Mouse (Mus musculus) ES-CJ7 (cell line): Measurements from ENCODE around the gene Ppp6r2.

Experiments
- DNase-seq: peaks from one replicate; pipeline ENCODE4 v3.0.0; 2011; ENCODE audit warnings: low read depth, low spot score

The Ppp6r2 gene

DNA sequence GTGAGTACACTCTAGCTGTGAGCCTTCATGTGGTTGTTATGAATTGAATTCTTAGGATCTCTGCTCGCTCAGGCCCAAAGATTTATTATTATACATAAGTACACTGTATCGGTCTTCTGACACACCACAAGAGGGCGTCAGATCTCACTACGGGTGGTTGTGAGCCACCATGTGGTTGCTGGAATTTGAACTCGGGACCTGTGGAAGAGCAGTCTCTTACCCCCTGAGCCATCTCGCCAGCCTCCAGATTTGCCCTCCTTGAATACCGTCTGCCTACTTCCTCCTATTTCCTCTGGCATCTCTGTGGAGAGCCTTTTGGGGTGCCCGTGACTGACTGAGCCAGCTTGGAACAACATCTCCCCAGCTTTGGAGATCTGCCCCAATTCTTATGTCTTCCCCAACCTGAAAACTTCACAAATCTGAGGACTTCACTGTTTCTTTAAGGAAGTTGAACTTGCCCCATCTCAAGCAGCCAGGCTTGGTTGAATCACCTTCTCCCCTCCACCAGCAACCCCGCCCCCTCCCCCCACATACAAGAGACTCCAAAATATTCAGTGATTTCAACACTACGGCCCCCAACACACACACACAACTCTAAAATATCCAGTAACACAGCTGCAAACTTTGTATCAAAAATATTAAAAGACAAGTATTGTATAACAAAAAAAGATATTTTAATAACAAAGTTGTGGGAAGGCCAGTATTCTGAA is 29.6 kb upstream of the Ppp6r2 start:
- no peak for DNase-seq

GRCm38 (mm10) chr15:89182328-89182741 is 29.0 kb upstream of the Ppp6r2 start:
- DNase-seq: peak; percentile 80

DNA sequence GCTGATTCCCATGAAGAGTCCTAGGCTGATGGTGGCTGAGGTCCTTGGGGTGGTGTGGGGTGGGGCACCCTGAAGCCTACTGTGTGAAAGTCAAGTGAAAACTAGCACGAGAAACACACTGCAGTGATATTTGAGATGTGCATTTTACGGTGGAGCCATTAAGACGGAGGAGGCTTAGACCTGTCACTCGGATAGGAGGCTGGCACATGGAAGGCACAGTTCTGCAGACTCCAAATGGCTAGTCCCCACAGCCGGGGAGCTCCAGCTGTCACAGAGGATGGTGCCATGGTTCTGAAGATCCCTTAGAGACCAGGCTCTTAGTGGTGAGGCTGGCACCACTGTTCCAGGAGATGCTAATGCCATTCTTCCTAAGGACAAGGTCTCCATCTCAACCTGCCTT is 28.5 kb upstream of the Ppp6r2 start:
- DNase-seq: no peak

GRCm38 (mm10) chr15:89184141-89184936 is 27.0 kb upstream of the Ppp6r2 start:
- DNase-seq: no peak

DNA sequence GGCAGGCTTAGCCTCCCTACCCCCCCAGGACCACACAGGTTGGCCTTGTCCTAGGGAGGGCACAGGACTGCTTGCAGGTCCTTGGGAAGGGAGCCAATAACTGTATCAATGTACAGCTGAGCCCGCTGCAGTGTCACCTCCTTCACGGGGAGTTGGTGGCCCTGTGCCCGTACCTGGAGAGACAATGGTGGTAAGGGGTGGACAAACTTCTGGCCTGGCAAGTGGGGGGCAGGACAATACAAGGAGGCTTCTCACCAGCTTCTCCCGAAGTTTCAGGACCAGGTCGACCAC is 26.5 kb upstream of the Ppp6r2 start:
- DNase-seq: no peak

DNA sequence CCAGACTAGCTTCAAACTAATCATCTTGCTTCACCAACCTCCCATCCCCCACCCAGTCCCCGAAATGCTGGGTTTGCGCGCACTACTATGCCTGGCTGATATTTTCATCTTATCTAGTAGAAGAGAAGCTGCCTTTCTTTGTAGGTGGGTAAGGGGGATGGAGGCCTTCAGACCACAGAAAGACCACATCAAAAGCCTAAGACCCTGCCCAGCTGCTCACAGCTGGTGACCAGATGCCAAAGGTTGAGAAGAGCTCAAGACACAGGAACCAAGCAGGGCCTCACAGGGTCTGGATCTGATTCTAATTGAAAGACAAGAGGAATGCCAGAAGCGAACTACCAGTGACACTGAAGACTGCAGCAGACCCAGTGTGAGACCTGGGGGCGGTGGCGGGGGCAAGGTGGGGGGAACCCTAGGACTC is 16.1 kb upstream of the Ppp6r2 start:
- no peak for DNase-seq

DNA sequence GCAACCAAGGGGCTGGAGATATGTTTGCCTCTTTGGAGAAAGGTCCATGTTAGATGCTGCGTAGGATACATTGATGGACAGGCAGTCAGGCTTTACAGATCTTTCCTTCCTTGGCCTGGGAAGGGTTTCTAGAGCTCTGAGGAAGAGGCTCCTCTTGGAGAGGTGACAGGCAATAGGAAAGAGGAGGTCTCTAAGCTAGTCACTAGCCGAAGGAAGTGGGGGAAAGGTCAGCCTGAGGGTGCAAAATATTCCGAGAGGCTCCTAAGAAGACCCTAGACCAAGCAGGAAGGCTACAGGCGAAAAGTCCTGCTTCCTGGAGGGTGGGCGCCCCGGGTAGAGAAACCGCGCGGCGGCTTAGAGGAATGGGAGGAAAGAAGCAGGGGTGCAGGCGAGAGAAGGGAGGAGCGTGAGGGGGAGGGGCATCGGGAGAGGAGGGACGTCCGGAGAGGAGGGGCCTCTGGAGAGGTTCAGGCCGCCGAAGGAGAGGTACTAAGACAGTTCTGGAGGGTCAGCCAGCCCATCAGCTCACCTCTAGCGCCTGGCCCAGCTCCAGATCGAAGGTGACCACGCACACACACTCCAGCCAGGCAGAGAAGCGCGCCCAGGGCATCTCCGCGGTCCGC is 15.6 kb upstream of the Ppp6r2 start:
- peak; percentile 87 for DNase-seq

DNA sequence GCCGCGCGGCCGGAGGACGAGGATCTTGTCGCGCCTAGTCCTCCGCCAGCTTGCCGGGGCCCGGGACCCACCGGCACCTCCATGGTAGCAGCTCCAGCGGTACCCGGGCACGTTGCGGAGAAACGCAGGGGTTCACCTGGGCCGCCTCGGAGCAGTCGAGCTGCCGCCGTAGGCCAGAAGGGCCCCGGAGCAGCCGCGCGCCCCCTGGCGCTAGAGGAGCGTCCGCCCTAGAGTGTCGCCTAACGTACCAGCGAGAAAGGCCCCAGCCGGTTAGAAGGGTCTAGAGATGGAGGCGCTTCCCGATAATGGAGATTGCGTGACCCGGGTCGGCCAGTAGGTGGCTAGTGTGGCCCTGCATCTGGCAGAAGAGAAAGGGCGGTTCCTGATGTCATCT is 15.0 kb upstream of the Ppp6r2 start, which contains the start of gene Dennd6b:
TSS of gene Dennd6b (minus strand) at position 184 of the 394 bp plus-strand sequence.
- DNase-seq: peak; percentile 97

DNA sequence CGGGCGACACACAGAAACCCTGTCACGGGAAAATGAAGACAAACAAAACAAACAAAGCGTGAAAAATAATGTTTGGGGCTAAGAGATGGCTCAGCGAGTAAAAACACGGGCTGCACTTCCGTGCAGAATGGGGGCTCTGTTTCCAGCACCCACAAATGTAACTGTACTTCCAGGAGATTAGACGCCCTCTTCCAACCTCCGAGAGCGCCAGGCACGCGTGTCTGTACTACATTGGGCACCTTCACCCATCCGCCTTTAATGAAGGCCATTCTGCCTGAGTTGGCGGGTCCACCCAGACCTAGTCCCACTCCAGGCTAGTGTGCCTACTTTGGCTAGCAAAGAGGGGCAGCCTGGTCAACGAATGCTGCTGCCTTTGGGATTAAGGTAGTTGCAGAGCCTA is 14.3 kb upstream of the Ppp6r2 start:
- no peak for DNase-seq

GRCm38 (mm10) chr15:89207457-89207856 is 3.9 kb upstream of the Ppp6r2 start:
- no peak for DNase-seq

DNA sequence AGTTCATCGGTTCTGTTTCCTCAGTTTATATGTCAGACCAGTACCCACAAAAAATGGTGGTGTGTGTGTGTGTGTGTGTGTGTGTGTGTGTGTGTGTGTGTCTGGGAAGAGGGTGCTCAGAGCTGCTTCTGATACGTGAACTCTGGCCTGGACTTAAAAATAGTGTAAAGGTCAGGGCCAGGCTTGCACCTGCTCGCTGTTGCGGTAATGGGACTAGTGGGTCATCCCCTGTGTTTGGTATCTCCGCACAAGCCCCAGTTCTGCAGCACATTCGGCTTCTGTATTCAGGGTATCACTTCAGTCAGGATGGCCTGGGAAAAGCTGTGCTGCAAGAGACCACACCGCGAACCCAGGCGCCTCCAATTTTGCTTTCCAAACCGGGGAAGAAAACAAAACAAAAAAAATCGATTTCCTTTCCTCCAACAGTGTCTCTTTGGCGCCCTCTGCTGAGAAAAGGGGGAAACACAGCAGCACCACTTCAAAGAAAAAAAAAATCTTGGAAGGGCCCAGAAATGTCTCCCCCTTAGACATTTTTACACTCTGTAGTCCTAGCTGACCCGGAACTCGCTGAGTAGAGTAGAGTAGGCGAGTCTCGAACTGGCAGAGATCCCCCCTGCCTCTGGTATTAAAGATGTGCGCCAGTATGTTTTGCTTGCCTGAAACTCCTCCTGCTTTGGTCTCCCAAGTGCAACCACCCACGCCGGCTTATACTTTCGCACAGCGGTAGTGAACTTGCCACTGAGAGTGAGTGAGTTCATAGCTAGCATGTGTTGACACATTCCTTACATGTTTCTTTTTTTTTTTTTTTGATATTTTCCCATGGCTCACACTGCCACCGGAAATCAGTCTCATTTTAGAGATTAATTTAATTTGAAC is 1.2 kb upstream of the Ppp6r2 start:
- peak; percentile 77 for DNase-seq

DNA sequence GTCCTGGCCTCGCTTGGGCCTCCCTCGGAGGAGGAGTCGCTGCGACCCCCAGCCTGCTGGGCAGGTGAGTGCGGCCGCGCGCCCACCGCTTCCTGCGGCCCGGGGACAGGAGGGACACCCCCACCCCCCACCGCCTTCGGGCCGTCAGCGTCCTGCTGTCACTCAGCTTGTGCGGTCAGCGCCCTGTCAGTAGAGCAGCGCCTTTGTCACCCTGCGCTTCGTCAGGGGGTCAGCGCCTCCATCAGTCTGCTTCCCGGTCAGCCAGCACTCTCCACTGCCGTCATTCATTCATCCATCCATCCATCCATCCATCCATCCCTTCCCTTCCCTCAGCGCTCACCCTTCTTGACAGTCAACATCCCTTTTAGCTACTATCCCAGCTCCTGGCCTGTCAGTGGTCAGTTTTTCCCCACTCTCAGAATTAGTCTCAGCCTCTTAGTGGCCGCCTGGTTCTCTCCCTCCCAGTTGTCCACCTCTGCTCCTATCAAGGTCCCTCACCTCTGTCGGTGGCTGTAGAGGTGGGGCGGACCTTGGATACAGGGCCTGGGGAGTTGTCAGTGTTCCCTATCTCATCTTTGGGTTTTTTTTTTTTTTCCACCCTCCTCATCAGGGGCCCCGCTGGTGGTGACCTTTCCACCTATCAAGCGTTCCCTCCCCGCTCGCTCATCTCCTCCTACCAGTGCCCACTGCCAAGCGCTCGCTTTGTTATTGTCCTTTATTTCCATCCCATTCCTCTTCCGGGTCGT is 536 bp downstream of the Ppp6r2 start:
- no peak for DNase-seq

DNA sequence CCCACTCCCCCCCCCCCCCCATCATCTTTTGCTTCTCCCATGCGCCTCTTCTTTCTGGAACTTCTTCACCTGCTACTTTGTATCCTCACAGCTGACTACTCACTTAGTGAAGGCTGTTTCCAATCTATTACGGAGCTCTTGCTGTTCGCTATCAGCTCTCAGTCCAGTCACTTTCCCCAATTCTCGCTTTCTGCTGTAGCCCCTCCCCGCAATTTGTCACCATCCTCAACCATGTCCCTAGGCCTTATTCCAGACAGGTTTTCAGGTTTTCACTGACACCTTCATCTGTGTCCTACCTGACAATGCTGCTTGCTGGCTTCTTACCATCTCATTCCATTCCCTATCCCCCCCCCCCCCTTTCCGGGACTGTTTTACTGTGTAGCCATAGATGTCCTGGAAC is 1.1 kb downstream of the Ppp6r2 start:
- DNase-seq: no peak

DNA sequence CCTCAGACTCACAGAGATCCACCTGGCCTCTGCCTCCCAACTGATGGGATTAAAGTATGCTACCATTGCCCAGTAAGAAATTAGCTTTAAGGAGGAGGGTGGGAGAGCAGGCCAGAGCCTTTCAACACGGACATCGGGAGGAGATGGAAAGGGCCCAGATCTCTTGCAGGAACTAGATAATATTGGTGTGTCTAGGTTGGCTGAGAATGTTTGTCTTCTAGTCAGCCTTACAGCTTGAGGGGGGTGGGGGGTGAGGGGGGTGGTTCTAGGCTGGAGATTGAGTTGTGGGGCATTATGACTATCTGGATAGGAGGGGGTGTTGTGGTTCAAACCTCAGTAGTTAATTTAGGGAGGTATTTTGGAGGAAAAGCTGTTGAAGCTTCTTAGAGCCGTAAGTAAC is 2.2 kb downstream of the Ppp6r2 start:
- DNase-seq: no peak

DNA sequence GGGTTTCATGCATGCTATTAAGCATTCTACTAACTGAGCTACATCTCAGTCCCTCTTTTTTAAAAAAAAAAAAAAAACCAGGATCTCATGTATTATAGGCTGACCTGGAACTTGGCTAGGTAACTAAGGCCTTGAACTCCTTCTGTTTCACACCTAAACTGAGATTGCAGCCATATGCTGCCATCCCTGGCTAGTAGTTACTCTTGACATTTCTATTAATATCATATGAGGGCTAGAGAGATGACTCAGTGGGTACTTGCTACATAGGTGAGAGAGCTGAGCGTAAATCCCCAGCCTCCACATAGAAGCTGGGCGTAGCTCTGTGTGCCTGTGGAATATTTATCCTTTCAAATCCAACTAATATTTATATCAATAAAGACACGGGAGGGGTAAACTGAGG is 3.6 kb downstream of the Ppp6r2 start:
- DNase-seq: no peak

- no peak for DNase-seq
These were observed 4.4 kb downstream of the Ppp6r2 start for GRCm38 (mm10) chr15:89215611-89216233.

- DNase-seq: peak; percentile 25
These were observed 22.2 kb downstream of the Ppp6r2 start for GRCm38 (mm10) chr15:89233586-89233985.

DNA sequence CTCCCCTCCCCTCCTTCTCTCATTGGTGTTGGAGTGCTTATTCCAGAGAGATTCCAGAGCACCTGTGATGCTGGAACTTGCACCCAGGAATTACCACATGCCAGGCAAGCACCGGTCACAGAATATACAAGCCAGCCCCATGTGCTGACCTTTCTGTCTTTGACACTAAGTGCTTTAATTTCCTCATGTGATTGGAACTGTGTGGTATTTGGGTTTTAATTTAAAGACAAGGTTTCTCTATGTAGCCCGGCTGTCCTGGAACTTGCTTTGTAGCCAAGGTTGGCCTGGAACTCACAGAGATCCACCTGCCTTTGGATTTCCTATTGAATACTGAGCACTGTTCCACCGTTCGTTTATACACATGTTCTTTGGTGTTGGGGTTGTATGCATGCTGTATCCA is 22.7 kb downstream of the Ppp6r2 start:
- no peak for DNase-seq

DNA sequence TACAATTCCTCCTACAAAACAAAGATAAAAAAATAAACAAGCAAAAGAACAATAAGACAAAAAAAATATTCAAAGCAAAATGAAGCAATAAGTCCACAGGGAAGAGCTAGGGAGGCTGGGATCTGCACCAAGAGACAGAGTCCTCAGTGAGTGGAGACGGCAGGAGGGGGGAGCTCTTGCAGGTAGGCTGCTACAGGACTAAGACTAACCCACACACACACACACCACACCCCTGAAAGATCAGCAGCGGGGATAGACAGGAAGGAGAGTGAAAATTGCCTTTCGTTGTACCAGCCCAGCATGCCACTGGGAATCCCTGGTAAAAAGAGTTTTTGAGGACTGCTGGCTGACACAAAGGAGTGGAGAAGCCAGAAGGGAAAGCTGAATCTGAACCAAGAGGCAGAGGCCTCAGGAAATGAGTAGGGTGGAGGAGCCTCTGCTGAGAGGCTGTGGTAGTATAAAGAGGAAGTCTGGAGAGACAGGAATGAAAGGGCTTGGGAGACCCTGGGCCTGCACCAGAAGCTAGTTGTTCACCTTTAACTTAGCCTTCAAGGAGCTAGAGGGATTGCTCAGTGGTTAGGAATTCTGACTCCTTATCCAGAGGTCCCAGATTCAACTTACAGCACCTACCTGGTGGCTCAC is 28.5 kb downstream of the Ppp6r2 start:
- DNase-seq: no peak

DNA sequence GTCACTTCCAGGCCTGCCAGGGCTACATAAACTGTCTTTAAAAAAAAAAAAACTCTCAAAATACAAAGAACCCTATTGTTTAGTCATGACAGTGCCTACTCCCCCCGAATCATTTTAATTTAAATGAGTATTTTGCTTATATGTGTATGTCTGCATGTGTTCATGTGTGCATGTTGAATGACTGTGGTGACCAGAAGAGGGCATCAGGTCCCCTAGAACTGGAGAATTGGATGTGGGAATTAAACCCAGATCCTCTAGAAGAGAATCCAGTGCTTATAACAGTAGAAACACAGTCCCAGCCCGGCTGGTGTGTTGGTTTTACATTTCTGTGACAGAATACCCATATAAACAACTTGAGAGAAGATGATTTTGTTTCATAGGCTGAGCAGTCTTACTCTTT is 29.7 kb downstream of the Ppp6r2 start:
- DNase-seq: peak; percentile 16
